Mouse (Mus musculus) lung, postnatal 14 days (tissue): Measurements from ENCODE around the gene Gm38431.

Source experiments
- DNase-seq: peaks from one replicate; pipeline ENCODE4 v3.0.0; 2021

Gm38431 gene

GRCm38 (mm10) chr9:21036666-21037065 is 55.1 kb downstream of the Gm38431 start:
- no peak for DNase-seq

GRCm38 (mm10) chr9:21036161-21036560 is 55.6 kb downstream of the Gm38431 start:
- no peak for DNase-seq

- no peak for DNase-seq
Measured at GRCm38 (mm10) chr9:21035586-21035985, 56.2 kb downstream of the Gm38431 start.

- no peak for DNase-seq
Measured at GRCm38 (mm10) chr9:21034481-21035085, 57.2 kb downstream of the Gm38431 start.

- peak; percentile 91 for DNase-seq
Measured at GRCm38 (mm10) chr9:21033136-21033535, 58.7 kb downstream of the Gm38431 start.

- no peak for DNase-seq
Measured at GRCm38 (mm10) chr9:21032491-21032890, 59.3 kb downstream of the Gm38431 start.

- DNase-seq = no peak
Measured at GRCm38 (mm10) chr9:21031896-21032351, 59.9 kb downstream of the Gm38431 start, which contains the start of gene Icam5. Gene Icam5, plus strand, starts transcription at chr9:21032073.

GRCm38 (mm10) chr9:21031251-21031895 is 60.4 kb downstream of the Gm38431 start:
- DNase-seq = no peak

GRCm38 (mm10) chr9:21030781-21031250 is 61.0 kb downstream of the Gm38431 start:
- DNase-seq = peak; percentile 92

- no peak for DNase-seq
Measured at GRCm38 (mm10) chr9:21030055-21030600, 61.7 kb downstream of the Gm38431 start.

- peak; percentile 90 for DNase-seq
Measured at GRCm38 (mm10) chr9:21029291-21030054, 62.3 kb downstream of the Gm38431 start, which contains the start of gene Icam4. Gene Icam4, plus strand, starts transcription at chr9:21029373.

GRCm38 (mm10) chr9:21028560-21029110 is 63.2 kb downstream of the Gm38431 start:
- no peak for DNase-seq

GRCm38 (mm10) chr9:21027774-21028290 is 64.0 kb downstream of the Gm38431 start:
- no peak for DNase-seq

GRCm38 (mm10) chr9:21026849-21027248 is 64.9 kb downstream of the Gm38431 start:
- no peak for DNase-seq

- DNase-seq = peak; percentile 60
Measured at GRCm38 (mm10) chr9:21025258-21025810, 66.5 kb downstream of the Gm38431 start.

- DNase-seq = no peak
Measured at GRCm38 (mm10) chr9:21022726-21023125, 69.1 kb downstream of the Gm38431 start.

GRCm38 (mm10) chr9:21022288-21022687 is 69.5 kb downstream of the Gm38431 start:
- DNase-seq = no peak

GRCm38 (mm10) chr9:21021363-21021762 is 70.4 kb downstream of the Gm38431 start:
- no peak for DNase-seq

GRCm38 (mm10) chr9:21018600-21018999 is 73.2 kb downstream of the Gm38431 start:
- no peak for DNase-seq
